Mouse (Mus musculus) thymus, adult 2 months (tissue): ENCODE data around the gene Trcg1. TPM values are rescaled to one million over a fixed set of nuclear protein-coding genes. Genes with fewer than 3 reads are reported as not detected.

Experiments
- DNase-seq: peaks from one replicate; pipeline ENCODE4 v3.0.0; 2021
- H3K27ac ChIP-seq: fragments of 200-500 bp; 2 replicates; pipeline ENCODE4 v1.5.1; 2012; ENCODE audit warnings: low read length, control low read depth; ENCODE audit not compliant: control insufficient read depth, insufficient read depth
- H3K27me3 ChIP-seq: fragments of 200-500 bp; 2 replicates; pipeline ENCODE4 v1.6.1; 2012; ENCODE audit warnings: mild to moderate bottlenecking, low read length, moderate library complexity, mixed read lengths; ENCODE audit not compliant: control insufficient read depth, insufficient read depth
- H3K36me3 ChIP-seq: fragments of 200-500 bp; 2 replicates; pipeline ENCODE4 v1.6.1; 2012; ENCODE audit warnings: mild to moderate bottlenecking, low read length, moderate library complexity; ENCODE audit not compliant: control insufficient read depth, insufficient read depth
- H3K4me1 ChIP-seq: fragments of 200-500 bp; replicated peaks from 2 replicates; pipeline ENCODE4 v1.6.1; 2012; ENCODE audit warnings: low read length; ENCODE audit not compliant: control insufficient read depth, insufficient read depth
- H3K4me3 ChIP-seq: fragments of 200-500 bp; 2 replicates; pipeline ENCODE4 v1.5.1; 2012; ENCODE audit warnings: mild to moderate bottlenecking, low read length, control low read depth, moderate library complexity; ENCODE audit not compliant: control insufficient read depth, insufficient read depth
- CTCF ChIP-seq: fragments of 200-500 bp; IDR thresholded peaks from 2 replicates; pipeline ENCODE4 v1.5.1; 2012; ENCODE audit warnings: mild to moderate bottlenecking, control low read depth, low read length, moderate library complexity, borderline replicate concordance; ENCODE audit not compliant: control insufficient read depth, poor library complexity, insufficient read depth; ENCODE audit errors: extremely low read depth
- POLR2A ChIP-seq: fragments of 200-500 bp; IDR thresholded peaks from 2 replicates; pipeline ENCODE4 v1.6.1; 2012; ENCODE audit warnings: mild to moderate bottlenecking, low read length, control low read depth, moderate library complexity; ENCODE audit not compliant: control insufficient read depth, poor library complexity, insufficient read depth; ENCODE audit errors: extremely low read depth
- WGBS: fragments of 180-500 bp; shearing (Covaris S2); methylation state at CpG from one replicate; pipeline ENCODE4 v1.1.7; 2018; 5-methylcytosine and 5-hydroxymethylcytosine counted together
- polyA plus RNA-seq: library from polyadenylated mRNA; depleted of rRNA; stranded (reverse); fragments of >200 nt; gene quantifications from 2 replicates; pipeline ENCODE4 v1.2.3, GENCODE M21; 2012

The Trcg1 gene
- polyA plus RNA-seq, 1 experiment, result 0.03 TPM

- WGBS, result 94% methylated on average over 4 of the region's 4 CpGs
- H3K4me1 ChIP-seq, result no peaks in the 10 kb centered on the region
- peaks cover 33% of the 10 kb centered on the region for H3K36me3 ChIP-seq
These were observed 13.7 kb downstream of the Trcg1 start for GRCm38 (mm10) chr9:57250026-57250425.

GRCm38 (mm10) chr9:57251139-57251538, 14.8 kb downstream of the Trcg1 start:
- Histone ChIP-seq H3K27ac (no peak overlapping the region), H3K27me3 (no peaks in the 10 kb centered on the region), H3K4me1 (no peaks in the 10 kb centered on the region), H3K4me3 (no peak overlapping the region), H3K36me3 (peaks cover 44% of the 10 kb centered on the region)
- TF ChIP-seq POLR2A (no peak), CTCF (no peak)
- 97% methylated on average over 2 of the region's 2 CpGs for WGBS
- no peak for DNase-seq

More at GRCm38 (mm10) chr9:57250026-57250425, 13.7 kb downstream of the Trcg1 start:
- DNase-seq, result no peak
- Histone ChIP-seq H3K27me3 (no peaks in the 10 kb centered on the region), H3K4me3 (no peak overlapping the region), H3K27ac (no peak overlapping the region)
- TF ChIP-seq CTCF (no peak), POLR2A (no peak)

- H3K36me3 ChIP-seq, result peaks cover 68% of the 10 kb centered on the region
- H3K27ac ChIP-seq, result no peak overlapping the region
- WGBS, result 86% methylated on average over 7 of the region's 7 CpGs
- no peak for DNase-seq
- H3K4me1 ChIP-seq, result no peaks in the 10 kb centered on the region
- H3K27me3 ChIP-seq, result no peaks in the 10 kb centered on the region
- TF ChIP-seq POLR2A (no peak), CTCF (no peak)
- no peak overlapping the region for H3K4me3 ChIP-seq
These were observed 17.7 kb downstream of the Trcg1 start for GRCm38 (mm10) chr9:57254061-57254460.

- WGBS, result 96% methylated on average over 9 of the region's 9 CpGs
- no peak overlapping the region for H3K4me3 ChIP-seq
- no peak for DNase-seq
- H3K36me3 ChIP-seq, result peaks cover 68% of the 10 kb centered on the region
- no peak overlapping the region for H3K27ac ChIP-seq
- H3K4me1 ChIP-seq, result peaks cover 2% of the 10 kb centered on the region; the same call in 1 of the 2 replicates
- TF ChIP-seq POLR2A (no peak), CTCF (no peak)
- no peaks in the 10 kb centered on the region for H3K27me3 ChIP-seq
These were observed 18.6 kb downstream of the Trcg1 start for GRCm38 (mm10) chr9:57254823-57255495.

GRCm38 (mm10) chr9:57256309-57256708, 20.0 kb downstream of the Trcg1 start:
- TF ChIP-seq CTCF (no peak), POLR2A (no peak)
- Histone ChIP-seq H3K4me1 (peaks cover 13% of the 10 kb centered on the region), H3K27ac (no peak overlapping the region), H3K4me3 (no peak overlapping the region), H3K36me3 (peaks cover 68% of the 10 kb centered on the region), H3K27me3 (no peaks in the 10 kb centered on the region)
- no peak for DNase-seq
- over 99% methylated on average over 20 of the region's 20 CpGs for WGBS

- Histone ChIP-seq H3K4me1 (peaks cover 13% of the 10 kb centered on the region), H3K36me3 (peaks cover 66% of the 10 kb centered on the region), H3K27ac (no peak overlapping the region), H3K27me3 (no peaks in the 10 kb centered on the region), H3K4me3 (no peak overlapping the region)
- no peak for TF ChIP-seq CTCF
- no peak for TF ChIP-seq POLR2A
- no peak for DNase-seq
- WGBS, result 98% methylated on average over 11 of the region's 11 CpGs
These were observed 20.5 kb downstream of the Trcg1 start for GRCm38 (mm10) chr9:57256861-57257260.
